Mouse (Mus musculus): ENCODE measurements around the gene Zfyve28.

Zfyve28 gene

DNA sequence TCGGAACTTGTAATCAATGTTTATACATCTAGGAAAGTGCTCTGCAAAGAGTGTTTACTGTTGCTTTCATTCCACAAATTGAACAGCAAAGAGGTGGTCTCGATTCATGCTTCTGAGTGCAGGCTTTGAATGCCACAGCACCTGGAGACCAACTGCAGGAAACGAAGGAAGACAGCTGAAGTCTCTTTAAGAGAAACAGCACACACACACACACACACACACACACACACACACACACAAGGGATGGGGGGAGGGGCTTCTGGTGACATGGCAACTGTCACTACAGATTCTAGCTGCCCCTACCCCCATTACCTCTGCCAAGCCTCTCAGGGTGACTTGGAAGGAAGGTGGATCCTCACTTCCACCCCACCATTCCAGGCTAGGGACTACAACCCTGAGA is 80.7 kb downstream of the Zfyve28 start:
- no peak for ATAC-seq (ENCODE audit: low TSS enrichment)

- no peak for ATAC-seq (ENCODE audit: low TSS enrichment)
These were observed 82.5 kb downstream of the Zfyve28 start for GRCm38 (mm10) chr5:34205788-34206187.

DNA sequence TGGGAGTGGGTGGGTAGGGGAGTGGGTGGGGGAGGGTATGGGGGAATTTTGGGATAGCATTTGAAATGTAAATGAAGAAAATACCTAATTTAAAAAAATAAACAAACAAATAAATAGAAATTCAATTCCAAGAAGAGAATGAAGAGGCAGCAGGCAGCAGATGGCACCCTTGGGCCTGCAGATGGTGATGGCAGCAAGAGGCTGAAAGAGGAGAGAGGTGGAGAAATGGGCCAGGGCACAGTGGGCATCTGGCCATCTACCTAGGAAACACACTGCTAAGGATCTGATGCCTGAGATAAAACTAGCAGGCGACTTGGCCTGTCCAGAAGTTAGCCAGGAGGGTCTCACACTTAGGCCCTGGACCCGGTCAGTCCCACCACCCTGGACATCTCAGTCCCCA is 83.3 kb downstream of the Zfyve28 start:
- no peak for ATAC-seq (ENCODE audit: low TSS enrichment)

GRCm38 (mm10) chr5:34202006-34202405 is 86.2 kb downstream of the Zfyve28 start:
- no peak for ATAC-seq (ENCODE audit: low TSS enrichment)

DNA sequence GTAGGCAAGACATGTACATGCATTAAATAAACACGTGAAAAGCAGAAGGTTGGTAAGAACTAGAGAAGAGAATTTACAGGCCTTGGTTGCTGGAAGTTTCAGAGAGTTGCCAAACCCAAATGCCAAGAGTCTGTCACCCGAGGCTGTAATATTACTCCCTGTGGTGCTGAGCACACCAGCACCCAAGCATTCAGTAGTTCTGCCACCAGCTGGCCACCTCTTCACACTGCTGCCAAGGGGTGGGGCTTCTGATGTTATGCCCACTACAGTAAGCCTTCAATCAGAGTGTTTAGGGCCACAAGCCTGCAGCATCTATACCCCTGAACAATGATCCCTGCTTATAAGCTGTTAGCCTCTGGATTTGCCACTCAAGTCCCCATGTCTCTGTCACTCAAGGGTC is 86.9 kb downstream of the Zfyve28 start:
- ATAC-seq (ENCODE audit: low TSS enrichment), result no peak

- no peak for ATAC-seq (ENCODE audit: low TSS enrichment)
These were observed 89.6 kb downstream of the Zfyve28 start for GRCm38 (mm10) chr5:34198615-34199014.

DNA sequence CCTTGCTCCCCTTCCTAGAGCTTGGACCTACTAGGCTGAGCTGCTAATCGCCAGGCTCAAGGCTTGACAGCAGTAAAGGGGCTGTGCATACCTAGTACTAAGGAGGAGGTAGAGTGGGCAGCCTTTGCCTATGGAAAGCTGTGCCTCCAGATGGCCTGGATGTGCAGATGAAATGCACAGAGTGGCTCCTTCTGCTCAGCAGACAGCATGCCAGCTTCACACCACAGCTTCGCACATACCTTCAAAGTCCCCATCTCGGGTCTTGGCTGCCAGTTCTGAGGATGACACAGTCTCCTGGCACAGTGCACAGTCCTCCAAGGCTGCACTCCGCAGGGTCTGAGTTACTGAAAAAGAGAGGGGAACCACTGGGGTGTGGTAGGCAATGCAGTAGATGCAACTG is 91.0 kb downstream of the Zfyve28 start:
- ATAC-seq (ENCODE audit: low TSS enrichment), result peak; percentile 71

GRCm38 (mm10) chr5:34196423-34196822 is 91.8 kb downstream of the Zfyve28 start:
- no peak for ATAC-seq (ENCODE audit: low TSS enrichment)

DNA sequence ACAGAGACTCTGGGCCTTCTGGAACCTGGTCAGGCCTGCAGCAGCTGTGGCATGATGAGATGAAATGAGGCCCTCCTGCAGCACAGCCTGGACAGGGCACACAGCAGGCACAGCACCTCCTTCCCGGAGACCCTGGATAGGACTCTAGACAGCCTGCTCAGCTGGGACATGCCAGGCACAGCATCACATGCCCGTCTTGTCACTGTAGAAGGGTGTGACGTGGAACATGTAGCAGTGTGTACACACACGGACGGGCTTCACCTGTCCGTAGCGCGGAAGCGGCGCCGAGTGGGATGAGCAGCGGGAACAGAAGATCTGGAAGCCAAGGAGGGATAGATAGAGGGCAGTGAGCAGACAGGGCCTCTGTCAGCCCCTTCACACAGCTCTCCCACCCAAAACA is 92.5 kb downstream of the Zfyve28 start:
- no peak for ATAC-seq (ENCODE audit: low TSS enrichment)

DNA sequence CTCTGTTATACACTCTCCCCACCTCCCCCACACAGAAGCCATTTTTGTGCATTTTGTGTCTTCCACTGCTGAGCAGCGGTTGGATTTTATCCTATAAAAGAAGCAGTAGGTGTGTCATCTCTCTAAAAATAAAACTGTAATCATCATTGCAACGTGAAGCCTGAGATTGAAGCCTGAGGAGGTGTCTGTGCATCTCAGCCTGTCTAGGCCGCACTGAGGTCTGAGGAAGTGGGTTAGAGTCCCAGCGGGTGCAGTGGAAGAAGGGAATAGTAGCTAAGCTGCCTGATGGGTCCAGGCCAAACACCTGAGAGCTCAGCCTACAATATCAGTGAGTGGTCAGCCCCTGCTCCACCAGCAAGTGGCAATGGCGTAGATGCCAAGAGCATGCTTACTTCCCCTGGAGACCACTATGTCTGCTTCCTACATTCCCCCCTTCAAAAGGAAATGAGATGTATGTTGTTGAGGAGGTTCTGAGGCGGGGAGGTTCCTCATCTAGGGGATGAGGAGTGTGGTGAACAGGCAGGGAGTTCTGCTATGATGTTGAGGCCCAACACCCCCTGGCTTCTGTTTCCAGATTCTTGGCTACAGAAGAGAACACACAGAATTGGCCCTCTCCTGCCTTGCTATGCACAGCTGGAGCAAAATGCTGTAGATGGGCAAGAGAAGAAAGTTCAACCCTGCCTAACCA is 93.1 kb downstream of the Zfyve28 start:
- peak; percentile 41 for ATAC-seq (ENCODE audit: low TSS enrichment)

GRCm38 (mm10) chr5:34194426-34194825 is 93.8 kb downstream of the Zfyve28 start:
- no peak for ATAC-seq (ENCODE audit: low TSS enrichment)

GRCm38 (mm10) chr5:34191843-34192242 is 96.4 kb downstream of the Zfyve28 start:
- no peak for ATAC-seq (ENCODE audit: low TSS enrichment)

GRCm38 (mm10) chr5:34191021-34191420 is 97.2 kb downstream of the Zfyve28 start:
- ATAC-seq (ENCODE audit: low TSS enrichment), result no peak

DNA sequence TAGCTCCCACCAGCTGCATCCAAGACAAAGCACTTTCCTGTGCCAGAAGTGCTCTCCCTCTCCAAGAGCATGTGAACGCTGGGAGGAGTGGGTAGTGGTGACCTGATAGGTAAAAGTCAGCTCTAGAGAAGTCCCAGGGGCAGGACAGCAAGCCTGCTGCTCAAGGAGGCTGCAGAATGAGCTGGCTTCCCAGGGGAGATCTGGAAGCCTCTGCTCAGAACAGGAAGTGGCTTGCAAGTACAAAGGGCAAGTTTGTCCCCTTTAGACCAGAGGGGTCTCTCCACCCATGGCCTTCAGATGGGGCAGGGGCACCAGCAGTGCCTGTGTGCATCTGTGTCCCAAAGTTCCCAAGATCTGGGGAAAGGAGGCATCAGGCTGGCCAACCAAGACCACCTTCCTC is 98.7 kb downstream of the Zfyve28 start:
- ATAC-seq (ENCODE audit: low TSS enrichment), result no peak

GRCm38 (mm10) chr5:34188856-34189255 is 99.4 kb downstream of the Zfyve28 start:
- no peak for ATAC-seq (ENCODE audit: low TSS enrichment)

GRCm38 (mm10) chr5:34187601-34188316 is 100.5 kb downstream of the Zfyve28 start, which contains the start of gene Mxd4:
Gene Mxd4 (minus strand): TSS chr5:34187720.
- peak; percentile 91 for ATAC-seq (ENCODE audit: low TSS enrichment)

- no peak for ATAC-seq (ENCODE audit: low TSS enrichment)
These were observed 101.3 kb downstream of the Zfyve28 start for GRCm38 (mm10) chr5:34186961-34187391.

DNA sequence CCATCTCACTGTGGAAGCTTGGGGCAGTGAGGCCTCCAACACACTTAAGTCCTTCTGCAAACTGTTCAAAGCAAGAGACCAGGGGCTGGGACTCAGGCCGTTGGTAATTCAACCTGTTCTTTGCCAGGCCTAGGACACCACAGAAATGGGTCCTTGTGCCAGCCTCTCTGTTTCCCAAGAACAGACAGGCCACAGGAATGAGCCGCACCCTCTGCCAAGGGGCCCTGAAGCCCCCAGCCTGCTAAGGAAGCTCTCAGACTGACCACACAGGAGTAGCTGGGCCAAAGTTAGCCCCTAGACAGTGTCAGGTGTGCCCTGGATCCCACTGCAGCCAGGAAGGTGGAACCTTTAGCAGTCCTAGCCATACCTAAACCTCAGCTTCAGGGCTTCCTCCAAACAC is 101.9 kb downstream of the Zfyve28 start:
- ATAC-seq (ENCODE audit: low TSS enrichment), result no peak

GRCm38 (mm10) chr5:34185791-34186190 is 102.5 kb downstream of the Zfyve28 start:
- no peak for ATAC-seq (ENCODE audit: low TSS enrichment)

GRCm38 (mm10) chr5:34185051-34185580 is 103.1 kb downstream of the Zfyve28 start:
- no peak for ATAC-seq (ENCODE audit: low TSS enrichment)

DNA sequence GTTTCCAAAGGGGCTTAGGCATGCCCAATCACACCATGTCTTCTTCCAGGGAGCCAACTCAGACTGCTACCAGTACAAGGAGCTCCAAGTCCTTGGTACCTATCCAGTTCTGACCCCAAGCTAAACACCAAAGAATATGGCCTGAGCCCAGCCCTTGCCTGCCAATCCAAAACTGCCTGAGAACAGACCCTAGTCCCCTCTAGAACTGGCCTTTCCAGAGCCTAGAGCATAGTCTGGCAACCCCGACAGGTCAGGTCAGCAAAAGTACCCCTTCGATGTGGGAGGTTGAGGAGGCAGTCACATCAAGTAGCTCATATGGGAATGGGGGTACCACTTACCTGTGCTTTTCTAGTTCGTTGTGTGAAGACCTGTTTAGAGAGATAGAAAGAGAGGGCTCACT is 104.3 kb downstream of the Zfyve28 start:
- no peak for ATAC-seq (ENCODE audit: low TSS enrichment)

DNA sequence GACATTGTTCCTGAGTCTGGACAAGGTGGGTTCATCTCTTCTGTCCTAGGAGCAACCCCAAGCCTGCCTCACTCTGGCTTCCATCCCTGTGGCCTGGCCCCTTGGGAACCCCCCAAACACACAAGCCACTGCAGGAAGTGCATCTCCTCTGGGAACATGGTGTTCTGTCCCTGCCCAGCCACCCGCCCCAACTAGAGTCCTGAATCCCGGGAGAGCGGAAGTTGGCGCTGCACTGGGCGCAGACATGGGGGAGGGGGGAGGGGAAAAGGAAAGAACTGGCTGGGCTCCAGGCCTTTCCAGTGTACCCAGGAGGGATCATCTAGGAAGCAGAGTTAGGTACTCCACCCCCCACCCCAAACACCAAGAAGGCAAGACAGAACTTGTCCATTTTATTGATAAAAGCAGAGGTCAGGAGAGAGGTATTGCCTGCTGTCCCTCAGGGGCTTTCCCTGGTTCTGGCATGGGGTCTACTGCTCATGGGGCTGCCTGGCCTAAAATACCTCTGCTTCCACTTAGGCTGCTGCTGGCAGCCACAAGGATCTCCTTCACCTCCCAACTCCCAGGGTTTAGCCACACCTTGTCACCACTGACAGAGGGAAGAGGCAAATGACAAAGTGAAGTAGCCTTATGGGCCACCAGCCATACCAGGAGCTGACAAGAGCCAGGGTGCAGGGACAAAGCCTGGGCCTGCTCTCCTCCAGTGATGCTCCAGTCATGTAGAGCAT is 104.9 kb downstream of the Zfyve28 start:
- no peak for ATAC-seq (ENCODE audit: low TSS enrichment)

Measured in frontal cortex, adult (tissue).